ENCODE assay signal across 30 mouse cellular contexts in genomic region chr6:18424367-18424766, GRCm38 (mm10).
DNase-seq lines count a peak whose midpoint lies in the region; ATAC-seq and TF ChIP-seq lines count a peak whose summit lies in the region.
"Had no signal": no experiment of that assay in that cellular context is flagged by ENCODE, and none has a peak within 500 bp of the region (broad histone marks: within the 10 kb centered on the region; RNA-seq: fewer than 3 reads in every experiment).

No protein-coding gene starts in this region.

- DNase-seq in frontal cortex, postnatal 36 days (ENCODE audit: low spot score in 2 of 2), result peak; percentile 52 to 70
- DNase-seq in frontal cortex, postnatal 10 days (ENCODE audit: low spot score in 2 of 2), result no peak
- DNase-seq in midbrain, embryonic 11.5 days (ENCODE audit: low spot score, missing footprints), result peak; percentile 45
- no peak for DNase-seq in hindbrain, embryonic 14.5 days (ENCODE audit: low spot score)
- DNase-seq: adrenal gland, adult 2 months; B cell, adult 2 months; cerebellum, adult 8-10 months; cerebellum, postnatal 25 days; embryo, embryonic 11 days; gastrocnemius, postnatal 14 days; heart, postnatal 14 days; kidney, adult 18-20 months; kidney, postnatal 25 days; liver; lung, embryonic 14.5 days; thymus, adult 2 months; thymus, postnatal 36 days had no signal

- H3K4me2 ChIP-seq in midbrain, embryonic 11.5 days, result no peak overlapping the region
- H3K4me2 ChIP-seq in midbrain, embryonic 15.5 days, result no peak overlapping the region
- H3K4me2 ChIP-seq in hindbrain, embryonic 14.5 days (replicated peaks), result no peak overlapping the region
- H3K4me2 ChIP-seq: embryonic facial prominence, embryonic 12.5 days; kidney, embryonic 15.5 days; lung, embryonic 14.5 days; neural tube, embryonic 13.5 days had no signal

- no peak for ATAC-seq in midbrain, embryonic 11.5 days (ENCODE audit: low FRiP score)
- ATAC-seq in midbrain, embryonic 15.5 days (replicated peaks), result no peak
- no peak for ATAC-seq in hindbrain, embryonic 14.5 days (ENCODE audit: low FRiP score)
- ATAC-seq: activated CD4-positive, CD25-positive, alpha-beta regulatory T cell, adult 4 months; hindbrain, embryonic 16.5 days had no signal

- H3K4me3 ChIP-seq in midbrain, embryonic 11.5 days (ENCODE audit: low read depth, low read length), result no peak overlapping the region
- no peak overlapping the region for H3K4me3 ChIP-seq in midbrain, embryonic 15.5 days
- H3K4me3 ChIP-seq in cortical plate, adult 2 months (ENCODE audit: insufficient read depth, low read length), result no peak overlapping the region
- H3K4me3 ChIP-seq in olfactory bulb, adult 2 months (ENCODE audit: insufficient read depth, low read depth, low read length), result no peak overlapping the region
- H3K4me3 ChIP-seq in hindbrain, embryonic 14.5 days (replicated peaks; ENCODE audit: low read length), result no peak overlapping the region
- H3K4me3 ChIP-seq: embryonic facial prominence, embryonic 12.5 days; hindbrain, embryonic 10.5 days; kidney, embryonic 15.5 days; midbrain, embryonic 10.5 days; myocyte; neural tube, embryonic 13.5 days had no signal

- no peaks in the 10 kb centered on the region for H3K4me1 ChIP-seq in midbrain, embryonic 11.5 days (ENCODE audit: control insufficient read depth, insufficient read depth, low read length)
- H3K4me1 ChIP-seq in midbrain, embryonic 15.5 days, result no peaks in the 10 kb centered on the region
- peaks cover 9% of the 10 kb centered on the region for H3K4me1 ChIP-seq in cortical plate, adult 2 months (ENCODE audit: control insufficient read depth, insufficient read depth, low read length)
- H3K4me1 ChIP-seq in olfactory bulb, adult 2 months (ENCODE audit: control insufficient read depth, insufficient read depth, low read length), result peaks cover 5% of the 10 kb centered on the region
- H3K4me1 ChIP-seq in hindbrain, embryonic 14.5 days (replicated peaks; ENCODE audit: control insufficient read depth, insufficient read depth, low read length), result no peaks in the 10 kb centered on the region
- H3K4me1 ChIP-seq: embryonic facial prominence, embryonic 12.5 days; midbrain, embryonic 10.5 days had no signal

- 81% methylated on average over 3 of the region's 3 CpGs for WGBS in midbrain, embryonic 11.5 days
- 70% methylated on average over 3 of the region's 3 CpGs for WGBS in midbrain, embryonic 15.5 days
- 40% methylated on average over 3 of the region's 3 CpGs for WGBS in olfactory bulb, adult 2 months
- WGBS in hindbrain, embryonic 14.5 days, result 68% methylated on average over 3 of the region's 3 CpGs

- TF ChIP-seq CTCF in cortical plate, adult 2 months (IDR thresholded peaks at IDR 0.05; ENCODE audit: extremely low read depth, insufficient read depth, low read length), result no peak
- no peak for TF ChIP-seq CTCF in olfactory bulb, adult 2 months (IDR thresholded peaks at IDR 0.05; ENCODE audit: insufficient read depth, low read depth, low read length)

- no peaks in the 10 kb centered on the region for H3K27me3 ChIP-seq in midbrain, embryonic 11.5 days (ENCODE audit: control insufficient read depth, insufficient read depth, low read length)
- no peaks in the 10 kb centered on the region for H3K27me3 ChIP-seq in midbrain, embryonic 15.5 days (replicated peaks)
- H3K27me3 ChIP-seq in hindbrain, embryonic 14.5 days (ENCODE audit: control insufficient read depth, insufficient read depth, low read length), result no peaks in the 10 kb centered on the region
- H3K27me3 ChIP-seq: embryonic facial prominence, embryonic 12.5 days; kidney, embryonic 15.5 days; neural tube, embryonic 13.5 days had no signal

- H3K9ac ChIP-seq in midbrain, embryonic 11.5 days (ENCODE audit: low read length), result no peak overlapping the region
- no peak overlapping the region for H3K9ac ChIP-seq in midbrain, embryonic 15.5 days
- no peak overlapping the region for H3K9ac ChIP-seq in hindbrain, embryonic 14.5 days
- H3K9ac ChIP-seq: embryonic facial prominence, embryonic 12.5 days; kidney, embryonic 15.5 days; liver, embryonic 14.5 days; lung, embryonic 14.5 days; neural tube, embryonic 13.5 days had no signal

- no peaks in the 10 kb centered on the region for H3K36me3 ChIP-seq in midbrain, embryonic 11.5 days (ENCODE audit: control insufficient read depth, insufficient read depth, low read length)
- H3K36me3 ChIP-seq in midbrain, embryonic 15.5 days (replicated peaks), result 0 out of 2 replicates have a peak, but pooled peaks cover 8% of the 10 kb centered on the region
- H3K36me3 ChIP-seq in hindbrain, embryonic 14.5 days (replicated peaks; ENCODE audit: control insufficient read depth, insufficient read depth), result peaks cover 21% of the 10 kb centered on the region
- H3K36me3 ChIP-seq: embryonic facial prominence, embryonic 12.5 days; hindbrain, embryonic 10.5 days; kidney, embryonic 15.5 days; midbrain, embryonic 10.5 days had no signal

- no peak overlapping the region for H3K27ac ChIP-seq in midbrain, embryonic 11.5 days (ENCODE audit: low read depth, low read length)
- H3K27ac ChIP-seq in midbrain, embryonic 15.5 days, result no peak overlapping the region
- H3K27ac ChIP-seq in cortical plate, adult 2 months (ENCODE audit: insufficient read depth, low read length), result no peak overlapping the region
- H3K27ac ChIP-seq in olfactory bulb, adult 2 months (ENCODE audit: insufficient read depth, low read depth, low read length), result peak overlapping the region; percentile 57; the same call in 1 of the 2 replicates
- H3K27ac ChIP-seq in hindbrain, embryonic 14.5 days, result no peak overlapping the region
- H3K27ac ChIP-seq: embryonic facial prominence, embryonic 12.5 days; hindbrain, embryonic 10.5 days; kidney, embryonic 15.5 days; liver, embryonic 14.5 days; midbrain, embryonic 10.5 days; neural tube, embryonic 13.5 days; stomach, postnatal 0 days had no signal

- no peaks in the 10 kb centered on the region for H3K9me3 ChIP-seq in midbrain, embryonic 11.5 days (ENCODE audit: control insufficient read depth, low read length)
- H3K9me3 ChIP-seq in midbrain, embryonic 15.5 days, result no peaks in the 10 kb centered on the region
- no peaks in the 10 kb centered on the region for H3K9me3 ChIP-seq in hindbrain, embryonic 14.5 days (ENCODE audit: control insufficient read depth, low read length)
- H3K9me3 ChIP-seq: embryonic facial prominence, embryonic 12.5 days; hindbrain, embryonic 10.5 days; kidney, embryonic 15.5 days; midbrain, embryonic 10.5 days; neural tube, embryonic 13.5 days had no signal

- TF ChIP-seq POLR2A in cortical plate, adult 2 months (IDR thresholded peaks at IDR 0.05; ENCODE audit: extremely low read depth, insufficient read depth, low read length), result 0 out of 2 replicates have a peak, but pooled peaks have one; percentile 18
- TF ChIP-seq POLR2A in olfactory bulb, adult 2 months (IDR thresholded peaks at IDR 0.05; ENCODE audit: insufficient read depth, low read depth, low read length), result no peak

Comparison
In these comparisons a context has a peak if more than half of its experiments do, and no peak if none do; other contexts are left out.
1. DNase-seq: peak in frontal cortex, postnatal 36 days (2 of 2) and midbrain, embryonic 11.5 days (single experiment); none in frontal cortex, postnatal 10 days (0 of 2) and hindbrain, embryonic 14.5 days (single experiment).